Mouse (Mus musculus): Measurements from ENCODE around the gene Arhgap24.

- TF ChIP-seq CTCF (IDR thresholded peaks at IDR 0.05; ENCODE audit: borderline replicate concordance, extremely low read depth, insufficient read depth, insufficient read length) = no peak
- TF ChIP-seq POLR2A (IDR thresholded peaks at IDR 0.05; ENCODE audit: borderline replicate concordance, extremely low read depth, insufficient read depth, insufficient read length, poor library complexity, severe bottlenecking) = no peak
These were observed 245.8 kb downstream of the Arhgap24 start for GRCm38 (mm10) chr5:102726985-102727384.
